Mouse (Mus musculus) ES-E14 (cell line): Measurements from ENCODE around the gene Krit1.

Experiments used
- CHD2 ChIP-seq: IDR thresholded peaks from 2 replicates; pipeline ENCODE4 v1.6.1; 2014; ENCODE audit warnings: mild to moderate bottlenecking, low read depth, low read length, inconsistent platforms
- MAFK ChIP-seq: IDR thresholded peaks from 2 replicates; pipeline ENCODE4 v1.6.1; 2014; ENCODE audit warnings: mild to moderate bottlenecking, low read depth, low read length, inconsistent platforms; ENCODE audit not compliant: insufficient read depth
- ZC3H11A ChIP-seq: IDR thresholded peaks from 2 replicates; pipeline ENCODE4 v1.6.1; 2012; ENCODE audit warnings: low read depth, mild to moderate bottlenecking, inconsistent platforms, low read length, borderline replicate concordance

DNA sequence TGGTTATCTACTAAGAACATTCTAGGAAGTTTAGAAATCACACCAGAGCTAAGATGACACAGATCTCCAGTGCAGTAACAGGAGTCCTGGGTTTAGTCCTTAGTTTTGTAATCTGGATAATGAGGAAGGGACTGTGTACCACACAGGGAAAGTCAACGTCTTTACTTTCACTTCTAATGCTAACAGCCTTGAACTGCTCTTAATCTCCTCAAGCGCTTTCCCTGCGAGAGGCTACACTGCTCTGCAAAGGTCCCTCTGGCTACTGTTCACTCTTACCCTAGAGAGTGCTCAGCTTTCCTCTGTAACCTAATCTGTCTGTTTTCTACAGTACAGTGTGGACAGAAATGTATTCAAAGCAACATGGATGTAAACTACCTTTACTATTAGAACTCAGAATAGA, 31.0 kb upstream of the Krit1 start:
- TF ChIP-seq CHD2 (no peak), MAFK (no peak), ZC3H11A (no peak)
